Mouse (Mus musculus) heart, postnatal 4 days (tissue): Measurements from ENCODE around the gene Rps2. TPM values are rescaled to one million over a fixed set of nuclear protein-coding genes. Genes with fewer than 3 reads are reported as not detected.

Source experiments
- total RNA-seq, 2 experiments: library from RNA; stranded (reverse); gene quantifications; 2 replicates each; pipeline ENCODE4 v1.2.3; 2021

Gene Rps2
- total RNA-seq, 2 experiments from 2014 or later = 734 to 782 TPM

Other genes starting within 250 kb of the Rps2 start
- 10 to 100 TPM; 17.3 to 19.3 TPM for gene E4f1, start 247.8 kb upstream of the Rps2 start, total RNA-seq
- gene Pgp, start 247.7 kb upstream of the Rps2 start, total RNA-seq = 10 to 100 TPM; 46.5 to 49.3 TPM
- under 1 TPM in 1 of 2 experiments, not detected in 1; 0.29 TPM for gene Bricd5, start 244.2 kb upstream of the Rps2 start, total RNA-seq
- gene Mlst8, start 239.0 kb upstream of the Rps2 start, total RNA-seq = 10 to 100 TPM; 14.9 to 16.3 TPM
- gene Caskin1, start 229.5 kb upstream of the Rps2 start, total RNA-seq = under 1 TPM; 0.34 to 0.91 TPM
- 100 to 1,000 TPM in 1 of 2 experiments, 10 to 100 TPM in 1; 97.6 to 106 TPM for gene Traf7, start 190.2 kb upstream of the Rps2 start, total RNA-seq
- gene Rab26, start 183.9 kb upstream of the Rps2 start, total RNA-seq = under 1 TPM; 0.27 to 0.38 TPM
- gene Pkd1, start 168.3 kb upstream of the Rps2 start, total RNA-seq = 10 to 100 TPM; 50.1 to 52.6 TPM
- 10 to 100 TPM; 82.9 to 87.9 TPM for gene Tsc2, start 85.5 kb upstream of the Rps2 start, total RNA-seq
- 1 to 10 TPM; 4.0 TPM for gene Nthl1, start 85.4 kb upstream of the Rps2 start, total RNA-seq
- 10 to 100 TPM; 61.8 to 75.0 TPM for gene Slc9a3r2, start 67.8 kb upstream of the Rps2 start, total RNA-seq
- gene Npw, start 59.7 kb upstream of the Rps2 start, total RNA-seq = not detected
- 10 to 100 TPM; 26.0 to 26.6 TPM for gene Zfp598, start 48.4 kb upstream of the Rps2 start, total RNA-seq
- gene Syngr3, start 28.2 kb upstream of the Rps2 start, total RNA-seq = under 1 TPM; 0.14 to 0.27 TPM
- 10 to 100 TPM; 23.3 to 25.6 TPM for gene Gfer, start 22.0 kb upstream of the Rps2 start, total RNA-seq
- 1 to 10 TPM; 1.9 to 2.1 TPM for gene Noxo1, start 21.9 kb upstream of the Rps2 start, total RNA-seq
- 10 to 100 TPM; 25.2 to 29.2 TPM for gene Tbl3, start 10.5 kb upstream of the Rps2 start, total RNA-seq
- not detected for gene Rnf151, start 53 bp upstream of the Rps2 start, total RNA-seq
- gene Ndufb10, start 6.4 kb downstream of the Rps2 start, total RNA-seq = 100 to 1,000 TPM; 684 to 725 TPM
- 10 to 100 TPM; 19.5 TPM for gene Rpl3l, start 9.7 kb downstream of the Rps2 start, total RNA-seq
- gene Msrb1, start 18.5 kb downstream of the Rps2 start, total RNA-seq = 10 to 100 TPM; 74.4 to 83.3 TPM
- under 1 TPM in 1 of 2 experiments, not detected in 1; 0.20 TPM for gene Hs3st6, start 34.9 kb downstream of the Rps2 start, total RNA-seq
- gene Meiob, start 86.2 kb downstream of the Rps2 start, total RNA-seq = under 1 TPM in 1 of 2 experiments, not detected in 1; 0.16 TPM
- gene Hagh, start 122.0 kb downstream of the Rps2 start, total RNA-seq = 10 to 100 TPM; 77.6 to 82.3 TPM
- gene Fahd1, start 132.2 kb downstream of the Rps2 start, total RNA-seq = 10 to 100 TPM; 50.3 to 53.0 TPM
- 1 to 10 TPM; 2.9 to 3.5 TPM for gene Igfals, start 147.9 kb downstream of the Rps2 start, total RNA-seq
- gene Nubp2, start 168.2 kb downstream of the Rps2 start, total RNA-seq = 10 to 100 TPM; 25.6 to 27.0 TPM
- 10 to 100 TPM; 34.8 to 38.6 TPM for gene Spsb3, start 168.5 kb downstream of the Rps2 start, total RNA-seq
- 10 to 100 TPM; 24.8 to 27.1 TPM for gene Eme2, start 177.0 kb downstream of the Rps2 start, total RNA-seq
- 10 to 100 TPM; 93.6 to 97.0 TPM for gene Mrps34, start 177.0 kb downstream of the Rps2 start, total RNA-seq
- 10 to 100 TPM; 33.6 to 42.8 TPM for gene Nme3, start 178.4 kb downstream of the Rps2 start, total RNA-seq
- 10 to 100 TPM; 66.5 to 68.5 TPM for gene Mapk8ip3, start 218.9 kb downstream of the Rps2 start, total RNA-seq
- 10 to 100 TPM; 43.6 to 49.9 TPM for gene Jpt2, start 242.6 kb downstream of the Rps2 start, total RNA-seq